In genomic region chr11:102602816-102603495, GRCm38 (mm10) we compare ENCODE assay signal across 9 mouse cellular contexts. TPM values are rescaled to one million over a fixed set of nuclear protein-coding genes. Genes with fewer than 3 reads are reported as not detected.
A peak's percentile ranks its signal among the peaks of the same experiment; 100 is the strongest.
DNase-seq lines count a peak whose midpoint lies in the region; ATAC-seq and TF ChIP-seq lines count a peak whose summit lies in the region.
"Had no signal": no experiment of that assay in that cellular context is flagged by ENCODE, and none has a peak within 500 bp of the region (broad histone marks: within the 10 kb centered on the region; RNA-seq: fewer than 3 reads in every experiment).

No protein-coding gene starts in this region.

- TF ChIP-seq CTCF in liver, postnatal 0 days (IDR thresholded peaks at IDR 0.05; ENCODE audit: low read depth): no peak

- 9% methylated on average over 13 of the region's 13 CpGs for WGBS in heart, embryonic 14.5 days
- 18% methylated on average over 13 of the region's 13 CpGs for WGBS in liver, postnatal 0 days (ENCODE audit: insufficient replicate concordance)

- no peaks in the 10 kb centered on the region for H3K36me3 ChIP-seq in heart, embryonic 14.5 days (ENCODE audit: control insufficient read depth, insufficient read depth, low read length)
- H3K36me3 ChIP-seq in liver, postnatal 0 days (replicated peaks; ENCODE audit: insufficient read depth, low read length): no peaks in the 10 kb centered on the region

- peak; percentile 69 for DNase-seq in gastrocnemius, adult 18-20 months (ENCODE audit: low spot score)
- no peak for DNase-seq in gastrocnemius, adult 8-10 months (ENCODE audit: low spot score in 2 of 2)
- DNase-seq in embryo, embryonic 10 days (ENCODE audit: low spot score): peak; percentile 73
- DNase-seq in liver, postnatal 0 days: no peak
- no peak for DNase-seq in spleen, adult 18-20 months
- DNase-seq in left cerebral cortex, postnatal 4 days: no peak
- no peak for DNase-seq in urinary bladder, postnatal 25 days (ENCODE audit: low spot score)

- no peaks in the 10 kb centered on the region for H3K9me3 ChIP-seq in heart, embryonic 14.5 days (ENCODE audit: control insufficient read depth, low read length)
- no peaks in the 10 kb centered on the region for H3K9me3 ChIP-seq in liver, postnatal 0 days (ENCODE audit: low read length)

- H3K4me3 ChIP-seq in heart, embryonic 14.5 days (ENCODE audit: control insufficient read depth in 1 of 2, insufficient read depth in 1 of 2, low read depth in 1 of 2, low read length in 2 of 2): peak overlapping the region; percentile 73 to 88
- peak overlapping the region; percentile 48 for H3K4me3 ChIP-seq in liver, postnatal 0 days (ENCODE audit: low read depth, low read length)

- peak overlapping the region; percentile 84 for H3K4me2 ChIP-seq in heart, embryonic 14.5 days (ENCODE audit: low read length)
- peak overlapping the region; percentile 67 for H3K4me2 ChIP-seq in liver, postnatal 0 days (ENCODE audit: low read depth, low read length)

- no peak for TF ChIP-seq EP300 in liver, postnatal 0 days (IDR thresholded peaks at IDR 0.05; ENCODE audit: low read depth)

- no peaks in the 10 kb centered on the region for H3K27me3 ChIP-seq in heart, embryonic 14.5 days (ENCODE audit: control insufficient read depth, insufficient read depth, low read length)
- peaks cover 63% of the 10 kb centered on the region for H3K27me3 ChIP-seq in liver, postnatal 0 days (ENCODE audit: insufficient read depth, low read length)

- ATAC-seq in heart, embryonic 14.5 days (ENCODE audit: insufficient number of reproducible peaks, insufficient read depth, low FRiP score, low read depth): no peak
- no peak for ATAC-seq in liver, postnatal 0 days

- peak overlapping the region; percentile 88 for H3K9ac ChIP-seq in heart, embryonic 14.5 days (ENCODE audit: low read length)
- 0 out of 2 replicates have a peak overlapping the region, but pooled peaks have one; percentile 7 for H3K9ac ChIP-seq in liver, postnatal 0 days (replicated peaks)

- intact Hi-C loops in left cerebral cortex, postnatal 4 days (cut with DNase I): no loop called here

- peaks cover 0 to 7% of the 10 kb centered on the region in 2 experiments; a peak in 2 of 4 replicates for H3K4me1 ChIP-seq in heart, embryonic 14.5 days (ENCODE audit: control insufficient read depth in 2 of 2, insufficient read depth in 2 of 2, low read length in 2 of 2)
- peaks cover 3% of the 10 kb centered on the region; the same call in 1 of the 2 replicates for H3K4me1 ChIP-seq in liver, postnatal 0 days (ENCODE audit: insufficient read depth)

- H3K27ac ChIP-seq in heart, embryonic 14.5 days (replicated peaks in 1 of 2; ENCODE audit: control insufficient read depth in 1 of 2, insufficient read depth in 1 of 2, low read depth in 2 of 2, low read length in 2 of 2): peak overlapping the region; percentile 92 to 98
- peak overlapping the region; percentile 16; the same call in 1 of the 2 replicates for H3K27ac ChIP-seq in liver, postnatal 0 days (ENCODE audit: low read depth)

RNA-seq across cellular contexts. Expression of gene Fzd2, which starts 1.2 kb away (rescaled TPM):
- total RNA-seq in gastrocnemius, adult 18-20 months (2021): 1 to 10 TPM in 1 of 2 experiments, under 1 TPM in 1; 0.89 to 1.8 TPM
- total RNA-seq in gastrocnemius, adult 8-10 months (2022): 1 to 10 TPM in 3 of 4 experiments, under 1 TPM in 1; 0.75 to 1.3 (median 1.1) TPM
- polyA plus RNA-seq in heart, embryonic 14.5 days (2014; fragmentation: Nextera tagmentation; extraction: Ambion mirVana): 18.7 and 24.0 TPM in 2 replicates
- polyA plus RNA-seq in liver, postnatal 0 days (2015; fragmentation: Nextera tagmentation; extraction: Ambion mirVana): 0.17 and 0.22 TPM in 2 replicates
- total RNA-seq in left cerebral cortex, postnatal 4 days (2021): 1 to 10 TPM; 6.8 to 7.4 TPM
- total RNA-seq: hematopoietic stem cell, adult 5-6 weeks had no signal

RNA-seq across cellular contexts. Expression of gene Gm11627, which starts 23.7 kb away (rescaled TPM):
- under 1 TPM in 1 of 2 experiments, not detected in 1; 0.43 TPM for total RNA-seq in gastrocnemius, adult 18-20 months (2021)
- under 1 TPM in 1 of 4 experiments, not detected in 3; 0.80 TPM for total RNA-seq in gastrocnemius, adult 8-10 months (2022)
- polyA plus RNA-seq in heart, embryonic 14.5 days (2014; fragmentation: Nextera tagmentation; extraction: Ambion mirVana): 12.6 and 13.9 TPM in 2 replicates
- not detected in 2 replicates for polyA plus RNA-seq in liver, postnatal 0 days (2015; fragmentation: Nextera tagmentation; extraction: Ambion mirVana)
- 1 to 10 TPM; 2.0 to 2.2 TPM for total RNA-seq in left cerebral cortex, postnatal 4 days (2021)
- total RNA-seq: hematopoietic stem cell, adult 5-6 weeks had no signal

RNA-seq across cellular contexts. Expression of gene Gpatch8, which starts 46.8 kb away (rescaled TPM):
- 10 to 100 TPM; 26.1 to 27.1 TPM for total RNA-seq in gastrocnemius, adult 18-20 months (2021)
- 10 to 100 TPM; 17.7 to 24.0 (median 22.8) TPM for total RNA-seq in gastrocnemius, adult 8-10 months (2022)
- 30.7 and 36.9 TPM in 2 replicates for polyA plus RNA-seq in heart, embryonic 14.5 days (2014; fragmentation: Nextera tagmentation; extraction: Ambion mirVana)
- 11.1 and 12.2 TPM in 2 replicates for polyA plus RNA-seq in liver, postnatal 0 days (2015; fragmentation: Nextera tagmentation; extraction: Ambion mirVana)
- total RNA-seq in left cerebral cortex, postnatal 4 days (2021): 10 to 100 TPM; 59.6 to 62.6 TPM

Comparison
In these comparisons a context has a peak if more than half of its experiments do, and no peak if none do; other contexts are left out.
1. DNase-seq: peak in gastrocnemius, adult 18-20 months (single experiment) and embryo, embryonic 10 days (single experiment); none in gastrocnemius, adult 8-10 months (0 of 2), liver, postnatal 0 days (single experiment), spleen, adult 18-20 months (0 of 2), left cerebral cortex, postnatal 4 days (single experiment) and urinary bladder, postnatal 25 days (single experiment).